Mouse (Mus musculus) hindbrain, postnatal 0 days (tissue): ENCODE measurements around the gene Rbm48. TPM values are rescaled to one million over a fixed set of nuclear protein-coding genes. Genes with fewer than 3 reads are reported as not detected.

ENCODE experiments used
- ATAC-seq: fragments of 200-750 bp; cut with Nextera tagmentation; 2 replicates; pipeline ENCODE4 v1.8.0; 2017; ENCODE audit warnings: mild to moderate bottlenecking, moderate TSS enrichment, moderate library complexity
- DNase-seq: peaks from one replicate; pipeline ENCODE4 v3.0.0-alpha.2; 2015; ENCODE audit warnings: low spot score
- H3K27ac ChIP-seq: fragments of 300-500 bp; sonication (generic); 2 replicates; pipeline ENCODE4 v1.5.1; 2014; ENCODE audit warnings: mild to moderate bottlenecking
- H3K27me3 ChIP-seq: fragments of 300-500 bp; sonication (generic); 2 replicates; pipeline ENCODE4 v1.6.1; 2014; ENCODE audit warnings: low read length, mixed read lengths; ENCODE audit not compliant: insufficient read depth
- H3K36me3 ChIP-seq: fragments of 300-500 bp; sonication (generic); 2 replicates; pipeline ENCODE4 v1.6.1; 2014; ENCODE audit warnings: low read length, mixed read lengths; ENCODE audit not compliant: insufficient read depth
- H3K4me1 ChIP-seq: fragments of 300-500 bp; sonication (generic); 2 replicates; pipeline ENCODE4 v1.6.1; 2014; ENCODE audit warnings: antibody characterized with exemption, low read length, mixed read lengths; ENCODE audit not compliant: insufficient read depth
- H3K4me2 ChIP-seq: fragments of 300-500 bp; sonication (generic); 2 replicates; pipeline ENCODE4 v1.6.1; 2014; ENCODE audit warnings: low read depth, mild to moderate bottlenecking, low read length, moderate library complexity, mixed read lengths
- H3K4me3 ChIP-seq: fragments of 300-500 bp; sonication (generic); 2 replicates; pipeline ENCODE4 v1.5.1; 2014; ENCODE audit warnings: low read length
- H3K9ac ChIP-seq: fragments of 300-500 bp; sonication (generic); replicated peaks from 2 replicates; pipeline ENCODE4 v1.6.1; 2014; ENCODE audit warnings: mild to moderate bottlenecking, low read length, moderate library complexity, mixed read lengths
- H3K9me3 ChIP-seq: fragments of 300-500 bp; sonication (generic); 2 replicates; pipeline ENCODE4 v1.6.1; 2016; ENCODE audit warnings: low read length, mixed read lengths
- CTCF ChIP-seq: IDR thresholded peaks from 2 replicates; pipeline ENCODE4 v1.5.1; 2016; ENCODE audit warnings: antibody characterized with exemption, control low read depth, low read depth
- WGBS: fragments of 180-500 bp; shearing (Covaris S2); extraction: QIAGEN DNeasy Blood & Tissue Kit; methylation state at CpG from one replicate; pipeline ENCODE4 v1.1.7; 2014; 5-methylcytosine and 5-hydroxymethylcytosine counted together
- polyA plus RNA-seq: library from polyadenylated mRNA; unstranded; fragments of >200 nt; fragmentation: Nextera tagmentation; extraction: Ambion mirVana; gene quantifications from 2 replicates; pipeline ENCODE4 v1.2.1, GENCODE M21; 2015
- total RNA-seq: library from RNA; depleted of rRNA; stranded (reverse); fragments of >200 nt; gene quantifications from 2 replicates; pipeline ENCODE4 v1.2.3, GENCODE M21; 2014; rRNA removed

Rbm48 gene
- 16.4 and 19.8 TPM in 2 replicates for total RNA-seq
- polyA plus RNA-seq = 16.2 and 18.1 TPM in 2 replicates

DNA sequence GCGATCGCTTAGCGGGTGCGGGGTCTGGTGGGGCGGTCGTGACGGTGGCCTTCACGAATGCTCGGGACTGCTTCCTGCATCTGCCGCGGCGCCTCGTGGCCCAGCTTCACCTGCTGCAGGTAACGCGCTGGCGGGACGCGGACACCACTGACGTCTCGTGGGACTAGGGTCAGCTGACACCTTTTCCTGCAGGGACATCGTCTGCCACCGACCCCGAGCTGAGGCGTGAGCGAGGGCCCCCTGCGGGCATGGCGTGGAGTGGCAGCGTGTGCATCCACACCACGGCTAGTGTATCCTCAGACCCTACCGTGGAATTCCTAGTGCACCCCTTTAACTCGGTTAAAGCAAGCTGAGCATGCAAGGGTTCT is at the start of gene Rbm48:
Gene Rbm48 (minus strand): TSS at position 187 of the 368 bp plus-strand sequence.
- Histone ChIP-seq H3K9me3 (no peaks in the 10 kb centered on the region), H3K27ac (peak within 1 kb of the TSS; percentile 88), H3K9ac (peak within 1 kb of the TSS; percentile 80), H3K4me1 (peaks cover 5% of the 10 kb centered on the region; the same call in 1 of the 2 replicates), H3K27me3 (no peaks in the 10 kb centered on the region), H3K4me3 (peak within 1 kb of the TSS; percentile 89), H3K36me3 (no peaks in the 10 kb centered on the region; the same call in 1 of the 2 replicates), H3K4me2 (peak within 1 kb of the TSS; percentile 72)
- WGBS = under 1% methylated on average over 31 of the region's 31 CpGs
- peak; percentile 76 for TF ChIP-seq CTCF
- peak; percentile 93 for DNase-seq
- ATAC-seq = peak; percentile 85

DNA sequence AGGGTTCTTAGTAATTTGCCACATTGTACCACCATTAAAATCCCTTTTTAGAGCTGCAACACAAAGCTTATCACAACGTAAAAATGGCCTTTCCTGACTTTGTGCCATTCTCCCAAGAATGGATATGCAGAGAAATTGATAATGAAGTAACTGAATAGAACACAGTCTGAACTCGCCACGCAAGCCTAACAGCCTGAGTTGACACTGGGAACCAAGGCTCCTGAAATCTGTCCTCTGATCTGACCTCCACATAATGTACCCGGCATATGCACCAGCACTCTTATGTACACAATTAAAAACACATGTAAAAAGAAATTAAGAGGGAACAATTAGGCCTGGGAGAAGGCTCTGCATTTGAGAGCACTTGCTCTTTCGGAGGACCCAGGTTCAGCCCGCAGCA is 48.9 kb upstream of the Rbm48 start:
- Histone ChIP-seq H3K36me3 (peaks cover 20% of the 10 kb centered on the region; the same call in 1 of the 2 replicates), H3K4me1 (no peaks in the 10 kb centered on the region), H3K27me3 (no peaks in the 10 kb centered on the region), H3K4me2 (no peak overlapping the region), H3K27ac (no peak overlapping the region), H3K4me3 (no peak overlapping the region), H3K9me3 (no peaks in the 10 kb centered on the region), H3K9ac (no peak overlapping the region)
- ATAC-seq (no peak), DNase-seq (no peak)
- WGBS = 82% methylated on average over 6 of the region's 6 CpGs
- TF ChIP-seq CTCF = no peak

DNA sequence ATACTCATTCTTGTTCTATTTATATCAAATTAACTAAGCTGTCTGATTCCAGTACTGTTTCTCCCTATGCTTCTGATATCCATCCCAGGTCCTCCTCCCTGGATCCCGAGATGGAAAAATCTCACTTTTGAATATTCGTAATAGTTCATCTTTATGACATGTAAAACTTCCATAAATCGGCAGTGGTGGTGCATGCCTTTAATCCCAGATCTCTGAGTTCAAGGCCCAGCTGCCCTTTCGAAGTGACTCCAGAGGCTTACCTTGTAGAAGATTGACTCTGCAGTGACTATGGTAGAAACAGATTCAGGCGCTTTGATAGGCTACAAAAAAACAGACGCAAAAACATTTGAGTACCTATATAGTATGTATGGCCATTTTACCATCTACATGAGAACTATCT is 48.2 kb upstream of the Rbm48 start:
- H3K27ac ChIP-seq = no peak overlapping the region
- no peak overlapping the region for H3K9ac ChIP-seq
- no peaks in the 10 kb centered on the region for H3K27me3 ChIP-seq
- H3K36me3 ChIP-seq = peaks cover 20% of the 10 kb centered on the region; the same call in 1 of the 2 replicates
- no peak for TF ChIP-seq CTCF
- no peaks in the 10 kb centered on the region for H3K4me1 ChIP-seq
- ATAC-seq (no peak), DNase-seq (no peak)
- no peak overlapping the region for H3K4me2 ChIP-seq
- H3K9me3 ChIP-seq = no peaks in the 10 kb centered on the region
- no peak overlapping the region for H3K4me3 ChIP-seq
- 94% methylated on average over 6 of the region's 6 CpGs for WGBS

DNA sequence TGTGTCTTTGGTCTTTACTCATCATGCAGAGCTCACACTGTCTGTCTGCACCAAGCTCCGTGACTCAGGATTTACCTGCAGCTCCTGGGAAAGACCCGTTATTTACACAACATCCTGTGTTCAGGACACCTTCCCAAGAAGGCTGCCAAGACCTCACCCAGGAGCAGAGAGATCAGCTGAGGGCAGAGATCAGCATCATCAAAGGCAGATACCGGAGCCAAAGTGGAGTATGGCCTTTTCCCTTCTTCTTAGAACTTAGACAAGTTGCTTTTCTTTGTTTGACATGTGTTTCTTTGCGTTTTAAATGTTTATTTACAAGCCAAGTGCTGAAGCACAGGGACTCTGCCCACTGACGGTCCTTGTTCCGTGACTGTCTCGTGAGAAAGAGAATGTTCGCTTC is 38.9 kb upstream of the Rbm48 start:
- Histone ChIP-seq H3K27me3 (no peaks in the 10 kb centered on the region), H3K36me3 (peaks cover 16% of the 10 kb centered on the region), H3K4me1 (no peaks in the 10 kb centered on the region), H3K27ac (no peak overlapping the region), H3K9ac (no peak overlapping the region), H3K9me3 (no peaks in the 10 kb centered on the region), H3K4me2 (no peak overlapping the region), H3K4me3 (no peak overlapping the region)
- ATAC-seq (no peak), DNase-seq (no peak)
- 88% methylated on average over 8 of the region's 8 CpGs for WGBS
- no peak for TF ChIP-seq CTCF

DNA sequence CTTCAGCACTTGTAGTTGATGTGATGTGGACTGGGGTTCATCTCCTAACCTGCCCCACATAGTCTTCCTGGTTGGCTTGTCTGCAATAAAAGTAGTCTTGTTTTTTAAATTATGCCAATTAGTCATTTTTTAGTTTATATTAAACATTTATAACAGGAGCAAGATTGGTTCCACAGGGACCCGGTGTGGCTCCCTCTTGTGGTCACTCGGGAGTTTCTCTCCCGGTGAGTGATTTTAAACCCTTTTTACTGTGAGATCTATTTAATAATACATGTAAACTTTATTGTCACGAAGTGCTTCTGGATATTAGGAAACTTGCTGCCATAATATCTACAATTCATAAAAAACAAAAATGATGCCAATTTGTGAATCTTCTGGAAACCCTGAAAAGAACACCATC is 37.6 kb upstream of the Rbm48 start:
- TF ChIP-seq CTCF = peak; percentile 50; the same call in 1 of the 2 replicates
- WGBS = 69% methylated on average over 4 of the region's 4 CpGs
- Histone ChIP-seq H3K36me3 (peaks cover 16% of the 10 kb centered on the region), H3K9me3 (no peaks in the 10 kb centered on the region), H3K4me1 (no peaks in the 10 kb centered on the region), H3K9ac (no peak overlapping the region), H3K4me3 (no peak overlapping the region), H3K4me2 (no peak overlapping the region), H3K27me3 (no peaks in the 10 kb centered on the region), H3K27ac (no peak overlapping the region)
- no peak for ATAC-seq
- peak; percentile 30 for DNase-seq

DNA sequence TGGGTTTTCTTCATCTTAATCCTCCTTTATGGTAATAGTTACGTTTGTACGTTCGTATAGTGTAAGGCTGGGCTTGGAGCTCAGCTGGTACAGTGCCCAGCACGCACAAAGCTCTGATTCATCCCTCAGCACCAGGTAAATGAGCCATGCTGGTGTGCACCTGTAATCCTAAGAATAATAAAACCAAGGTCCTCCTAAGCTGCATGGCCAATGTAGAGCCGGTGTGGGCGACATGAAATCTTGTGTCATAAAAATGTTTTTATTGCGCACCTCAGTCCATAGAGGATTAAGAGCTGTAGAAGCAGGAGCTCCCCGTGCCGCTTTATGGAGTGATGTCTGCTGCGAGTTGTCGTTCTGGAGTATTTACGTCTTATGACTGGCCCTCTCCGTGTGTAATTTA is 36.9 kb upstream of the Rbm48 start:
- H3K27ac ChIP-seq = no peak overlapping the region
- DNase-seq = no peak
- H3K27me3 ChIP-seq = no peaks in the 10 kb centered on the region
- H3K36me3 ChIP-seq = peaks cover 16% of the 10 kb centered on the region
- WGBS = 95% methylated on average over 13 of the region's 13 CpGs
- H3K4me1 ChIP-seq = no peaks in the 10 kb centered on the region
- H3K4me3 ChIP-seq = no peak overlapping the region
- TF ChIP-seq CTCF = no peak
- ATAC-seq = no peak
- H3K4me2 ChIP-seq = no peak overlapping the region
- no peak overlapping the region for H3K9ac ChIP-seq
- no peaks in the 10 kb centered on the region for H3K9me3 ChIP-seq

DNA sequence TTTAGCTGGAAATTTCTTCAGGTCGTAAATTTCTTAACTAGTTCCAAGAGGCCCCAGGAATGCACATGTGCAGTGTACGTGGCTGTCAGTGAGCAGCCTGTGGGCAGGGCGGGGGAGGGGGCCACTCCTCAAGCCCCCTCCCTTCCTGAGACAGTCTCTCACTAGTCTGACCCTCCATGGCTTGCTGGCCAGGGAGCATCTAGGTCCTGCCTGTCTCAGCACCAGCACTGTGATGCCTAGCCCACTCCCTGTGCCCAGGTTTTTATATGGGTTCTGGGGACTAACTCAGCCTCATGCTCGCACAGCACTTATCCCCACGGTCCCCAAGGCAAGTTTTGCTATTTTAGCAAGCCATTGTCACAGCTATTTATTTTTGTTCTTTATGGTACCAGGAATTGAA is 35.9 kb upstream of the Rbm48 start:
- no peak for TF ChIP-seq CTCF
- no peak overlapping the region for H3K9ac ChIP-seq
- no peak; the same call in 1 of the 2 replicates for ATAC-seq
- no peaks in the 10 kb centered on the region for H3K9me3 ChIP-seq
- H3K27me3 ChIP-seq = no peaks in the 10 kb centered on the region
- peaks cover 16% of the 10 kb centered on the region for H3K36me3 ChIP-seq
- H3K4me1 ChIP-seq = no peaks in the 10 kb centered on the region
- no peak overlapping the region for H3K27ac ChIP-seq
- 91% methylated on average over 5 of the region's 5 CpGs for WGBS
- no peak for DNase-seq
- no peak overlapping the region for H3K4me2 ChIP-seq
- no peak overlapping the region for H3K4me3 ChIP-seq
